Mouse (Mus musculus): Measurements from ENCODE around the gene Mfap5. TPM values are rescaled to one million over a fixed set of nuclear protein-coding genes. Genes with fewer than 3 reads are reported as not detected.
"Not testable (repeated sequence)": the region's sequence is repeated elsewhere in the genome, so short reads cannot be mapped to it uniquely, and the experiment has no call there.

Mfap5 gene
- polyA plus RNA-seq, 1 experiment from 2014 or later, result not detected

- no peaks in the 10 kb centered on the region for H3K79me2 ChIP-seq (ENCODE audit: inconsistent target)
- H3K36me3 ChIP-seq (ENCODE audit: inconsistent target), result no peaks in the 10 kb centered on the region
- 13% methylated on average over 21 of the region's 21 CpGs for WGBS (ENCODE audit: missing documents)
- H3K4me3 ChIP-seq (ENCODE audit: inconsistent target), result no peak overlapping the region
- H3K27ac ChIP-seq, result no peak overlapping the region
Measured at GRCm38 (mm10) chr6:122495082-122495881, 10.4 kb upstream of the Mfap5 start.

- no peaks in the 10 kb centered on the region for H3K36me3 ChIP-seq (ENCODE audit: inconsistent target)
- no peak overlapping the region for H3K4me3 ChIP-seq (ENCODE audit: inconsistent target)
- 34% methylated on average over 5 of the region's 5 CpGs for WGBS (ENCODE audit: missing documents)
- no peaks in the 10 kb centered on the region for H3K79me2 ChIP-seq (ENCODE audit: inconsistent target)
- no peak overlapping the region for H3K27ac ChIP-seq
Measured at GRCm38 (mm10) chr6:122496501-122496900, 9.1 kb upstream of the Mfap5 start.

- no peaks in the 10 kb centered on the region for H3K36me3 ChIP-seq (ENCODE audit: inconsistent target)
- H3K27ac ChIP-seq, result no peak within 1 kb of the TSS
- H3K4me3 ChIP-seq (ENCODE audit: inconsistent target), result no peak within 1 kb of the TSS
Measured at GRCm38 (mm10) chr6:122498661-122499060, 7.0 kb upstream of the Mfap5 start, which contains the start of gene Rimklb. Gene Rimklb (minus strand): TSS chr6:122498761.

GRCm38 (mm10) chr6:122505041-122505440 lies 604 bp upstream of the Mfap5 start:
- Histone ChIP-seq H3K4me3 (ENCODE audit: inconsistent target) (no peak overlapping the region), H3K79me2 (ENCODE audit: inconsistent target) (no peaks in the 10 kb centered on the region), H3K27ac (no peak overlapping the region), H3K36me3 (ENCODE audit: inconsistent target) (no peaks in the 10 kb centered on the region)
- 94% methylated on average over 4 of the region's 4 CpGs for whole genome bisulfite sequencing (ENCODE audit: missing documents)

More at GRCm38 (mm10) chr6:122498661-122499060, 7.0 kb upstream of the Mfap5 start, which contains the start of gene Rimklb:
- WGBS (ENCODE audit: missing documents), result 85% methylated on average over 5 of the region's 5 CpGs
- H3K79me2 ChIP-seq (ENCODE audit: inconsistent target), result no peaks in the 10 kb centered on the region

GRCm38 (mm10) chr6:122508494-122508893 lies 2.8 kb downstream of the Mfap5 start:
- WGBS (ENCODE audit: missing documents), result 55% methylated on average over 8 of the region's 8 CpGs
- no peak overlapping the region for H3K4me3 ChIP-seq (ENCODE audit: inconsistent target)
- H3K27ac ChIP-seq, result no peak overlapping the region
- no peaks in the 10 kb centered on the region for H3K79me2 ChIP-seq (ENCODE audit: inconsistent target)
- no peaks in the 10 kb centered on the region for H3K36me3 ChIP-seq (ENCODE audit: inconsistent target)

GRCm38 (mm10) chr6:122512914-122513878 lies 7.6 kb downstream of the Mfap5 start:
- H3K36me3 ChIP-seq (ENCODE audit: inconsistent target), result no peaks in the 10 kb centered on the region
- no peak overlapping the region for H3K27ac ChIP-seq
- 75% methylated on average over 12 of the region's 12 CpGs for WGBS (ENCODE audit: missing documents)
- H3K79me2 ChIP-seq (ENCODE audit: inconsistent target), result no peaks in the 10 kb centered on the region
- H3K4me3 ChIP-seq (ENCODE audit: inconsistent target), result no peak overlapping the region

- Histone ChIP-seq H3K4me3 (ENCODE audit: inconsistent target) (no peak overlapping the region), H3K36me3 (ENCODE audit: inconsistent target) (no peaks in the 10 kb centered on the region), H3K79me2 (ENCODE audit: inconsistent target) (no peaks in the 10 kb centered on the region), H3K27ac (no peak overlapping the region)
- whole genome bisulfite sequencing (ENCODE audit: missing documents), result 87% methylated on average over 3 of the region's 3 CpGs
Measured at GRCm38 (mm10) chr6:122514312-122514711, 8.7 kb downstream of the Mfap5 start.

- not testable (repeated sequence) for H3K79me2 ChIP-seq (ENCODE audit: inconsistent target); H3K4me3 ChIP-seq (ENCODE audit: inconsistent target); H3K36me3 ChIP-seq (ENCODE audit: inconsistent target); H3K27ac ChIP-seq
- WGBS (ENCODE audit: missing documents), result 83% methylated on average over 2 of the region's 2 CpGs
Measured at GRCm38 (mm10) chr6:122515762-122516161, 10.1 kb downstream of the Mfap5 start.

GRCm38 (mm10) chr6:122517668-122518067 lies 12.0 kb downstream of the Mfap5 start:
- H3K36me3 ChIP-seq (ENCODE audit: inconsistent target), result no peaks in the 10 kb centered on the region
- H3K79me2 ChIP-seq (ENCODE audit: inconsistent target), result no peaks in the 10 kb centered on the region
- H3K4me3 ChIP-seq (ENCODE audit: inconsistent target), result no peak overlapping the region
- H3K27ac ChIP-seq, result no peak overlapping the region
- 100% methylated on average over 1 of the region's 1 CpGs for WGBS (ENCODE audit: missing documents)

GRCm38 (mm10) chr6:122519384-122519783 lies 13.7 kb downstream of the Mfap5 start:
- no peak overlapping the region for H3K4me3 ChIP-seq (ENCODE audit: inconsistent target)
- H3K27ac ChIP-seq, result no peak overlapping the region
- no peaks in the 10 kb centered on the region for H3K79me2 ChIP-seq (ENCODE audit: inconsistent target)
- WGBS (ENCODE audit: missing documents), result 51% methylated on average over 2 of the region's 2 CpGs
- no peaks in the 10 kb centered on the region for H3K36me3 ChIP-seq (ENCODE audit: inconsistent target)

- H3K27ac ChIP-seq, result no peak overlapping the region
- no peak overlapping the region for H3K4me3 ChIP-seq (ENCODE audit: inconsistent target)
- 84% methylated on average over 9 of the region's 9 CpGs for WGBS (ENCODE audit: missing documents)
- no peaks in the 10 kb centered on the region for H3K79me2 ChIP-seq (ENCODE audit: inconsistent target)
- H3K36me3 ChIP-seq (ENCODE audit: inconsistent target), result no peaks in the 10 kb centered on the region
Measured at GRCm38 (mm10) chr6:122522595-122522994, 16.9 kb downstream of the Mfap5 start.

- no peak overlapping the region for H3K4me3 ChIP-seq (ENCODE audit: inconsistent target)
- H3K27ac ChIP-seq, result no peak overlapping the region
- WGBS (ENCODE audit: missing documents), result 93% methylated on average over 7 of the region's 8 CpGs
- H3K36me3 ChIP-seq (ENCODE audit: inconsistent target), result no peaks in the 10 kb centered on the region
- H3K79me2 ChIP-seq (ENCODE audit: inconsistent target), result no peaks in the 10 kb centered on the region
Measured at GRCm38 (mm10) chr6:122523289-122523688, 17.6 kb downstream of the Mfap5 start.

GRCm38 (mm10) chr6:122527596-122527995 lies 22.0 kb downstream of the Mfap5 start:
- no peaks in the 10 kb centered on the region for H3K36me3 ChIP-seq (ENCODE audit: inconsistent target)

GRCm38 (mm10) chr6:122528136-122528535 lies 22.5 kb downstream of the Mfap5 start:
- no peak overlapping the region for H3K4me3 ChIP-seq (ENCODE audit: inconsistent target)
- H3K79me2 ChIP-seq (ENCODE audit: inconsistent target), result no peaks in the 10 kb centered on the region
- H3K36me3 ChIP-seq (ENCODE audit: inconsistent target), result no peaks in the 10 kb centered on the region
- H3K27ac ChIP-seq, result no peak overlapping the region
- 77% methylated on average over 9 of the region's 11 CpGs for WGBS (ENCODE audit: missing documents)

More at GRCm38 (mm10) chr6:122527596-122527995, 22.0 kb downstream of the Mfap5 start:
- WGBS (ENCODE audit: missing documents), result 10% methylated on average over 12 of the region's 12 CpGs
- H3K79me2 ChIP-seq (ENCODE audit: inconsistent target), result no peaks in the 10 kb centered on the region
- no peak overlapping the region for H3K4me3 ChIP-seq (ENCODE audit: inconsistent target)
- H3K27ac ChIP-seq, result no peak overlapping the region

All from macrophage (primary cell).